ENCODE assay signal across 26 mouse cellular contexts in genomic region chr9:104070241-104070640, GRCm38 (mm10). TPM values are rescaled to one million over a fixed set of nuclear protein-coding genes. Genes with fewer than 3 reads are reported as not detected.
"Had no signal": no experiment of that assay in that cellular context is flagged by ENCODE, and none has a peak within 500 bp of the region (broad histone marks: within the 10 kb centered on the region; RNA-seq: fewer than 3 reads in every experiment).

No protein-coding gene starts in this region.

- H3K27ac ChIP-seq: macrophage; midbrain, embryonic 13.5 days; midbrain, embryonic 15.5 days; neural tube, embryonic 12.5 days had no signal

- H3K36me3 ChIP-seq: liver, embryonic 15.5 days; midbrain, embryonic 13.5 days; midbrain, embryonic 15.5 days; neural tube, embryonic 12.5 days had no signal

- H3K27me3 ChIP-seq: liver, embryonic 15.5 days; midbrain, embryonic 13.5 days; midbrain, embryonic 15.5 days; neural tube, embryonic 12.5 days had no signal

- H3K4me3 ChIP-seq: liver, embryonic 15.5 days; midbrain, embryonic 13.5 days; midbrain, embryonic 15.5 days; neural tube, embryonic 12.5 days had no signal

- H3K9me3 ChIP-seq: liver, embryonic 15.5 days; midbrain, embryonic 13.5 days; midbrain, embryonic 15.5 days; neural tube, embryonic 12.5 days had no signal

- H3K4me1 ChIP-seq: liver, embryonic 15.5 days; midbrain, embryonic 13.5 days; midbrain, embryonic 15.5 days; neural tube, embryonic 12.5 days had no signal

- ATAC-seq: midbrain, embryonic 13.5 days; midbrain, embryonic 15.5 days had no signal

- H3K9ac ChIP-seq: liver, embryonic 15.5 days; lung, embryonic 14.5 days; midbrain, embryonic 13.5 days; midbrain, embryonic 15.5 days; neural tube, embryonic 12.5 days had no signal

- DNase-seq: lung, adult 18-20 months; lung, embryonic 14.5 days; lung, postnatal 10 days; lung, postnatal 36 days; right cerebral cortex, postnatal 25 days; right cerebral cortex, postnatal 4 days; spleen, adult 18-20 months; thymus, adult 18-20 months; thymus, postnatal 14 days; thymus, postnatal 36 days had no signal

RNA-seq across cellular contexts. Expression of gene Gm28305, which starts 29.8 kb away (rescaled TPM):
- total RNA-seq: megakaryocyte, adult 5-6 weeks; midbrain, postnatal 0 days; monocyte, adult 5-6 weeks; neutrophil, adult 5-6 weeks had no signal
- polyA plus RNA-seq: liver, embryonic 15.5 days; lung, embryonic 14.5 days; lung, embryonic 16.5 days; macrophage; midbrain, embryonic 11.5 days; midbrain, embryonic 13.5 days; midbrain, embryonic 15.5 days; midbrain, postnatal 0 days; neural tube, embryonic 12.5 days; neural tube, embryonic 14.5 days; small intestine, adult 2 months; stomach, embryonic 14.5 days; stomach, embryonic 16.5 days; thymus, postnatal 0 days had no signal

RNA-seq across cellular contexts. Expression of gene Ackr4, which starts 56.5 kb away (rescaled TPM):
- total RNA-seq: monocyte, adult 5-6 weeks had no signal
- polyA plus RNA-seq: macrophage had no signal
